Mouse (Mus musculus): ENCODE data around the gene Txnrd2.

The Txnrd2 gene

GRCm38 (mm10) chr16:18394056-18394455, 32.1 kb upstream of the Txnrd2 start:
- no peak for DNase-seq (ENCODE audit: low spot score in 2 of 2)

- no peak for DNase-seq (ENCODE audit: low spot score in 2 of 2)
Observed at GRCm38 (mm10) chr16:18394777-18395619, 31.2 kb upstream of the Txnrd2 start.

DNA sequence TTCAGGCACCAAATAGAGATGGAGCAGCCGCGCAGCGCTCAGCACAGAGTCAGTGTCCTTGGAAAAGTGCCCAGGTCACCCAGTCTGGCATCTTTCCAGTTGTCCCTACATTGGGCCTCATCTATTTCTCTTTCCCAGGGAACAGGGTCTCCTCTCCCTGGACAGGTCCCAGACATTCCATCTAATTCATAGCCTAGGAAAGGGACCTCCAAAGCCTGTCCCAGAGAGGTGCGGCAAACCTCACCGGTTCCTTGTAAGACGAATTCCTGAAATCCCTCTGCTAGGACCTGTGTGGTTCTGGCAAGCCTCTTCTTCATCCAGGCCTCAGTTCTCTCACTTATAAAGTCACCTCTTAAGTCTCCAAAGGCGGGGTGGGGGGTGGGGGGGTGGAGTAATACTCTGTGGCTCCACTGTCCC, 30.6 kb upstream of the Txnrd2 start:
- DNase-seq (ENCODE audit: low spot score in 2 of 2), result no peak

- DNase-seq (ENCODE audit: low spot score in 2 of 2), result no peak
Observed at GRCm38 (mm10) chr16:18396201-18396600, 30.0 kb upstream of the Txnrd2 start.

GRCm38 (mm10) chr16:18396791-18397621, 29.2 kb upstream of the Txnrd2 start:
- no peak for DNase-seq (ENCODE audit: low spot score in 2 of 2)

DNA sequence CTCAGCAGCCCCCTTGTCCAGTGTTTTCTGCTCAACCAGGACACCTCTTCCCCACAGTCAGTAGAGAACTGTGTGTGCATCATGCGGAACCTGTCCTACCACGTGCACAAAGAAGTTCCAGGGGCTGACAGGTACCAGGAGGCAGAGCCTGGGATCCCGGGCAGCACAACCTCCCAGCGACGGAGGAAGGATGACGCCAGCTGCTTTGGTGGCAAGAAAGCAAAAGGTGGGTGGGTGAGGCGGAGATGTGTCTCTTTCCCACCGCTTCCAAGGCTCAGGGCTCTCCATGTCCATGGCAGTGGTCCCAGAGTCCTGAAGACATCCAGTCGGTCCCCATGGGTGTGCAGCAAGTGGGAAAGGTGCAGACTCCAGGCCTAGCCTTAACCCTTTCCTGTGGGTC, 26.2 kb upstream of the Txnrd2 start:
- DNase-seq (ENCODE audit: low spot score in 2 of 2), result no peak

- no peak for DNase-seq (ENCODE audit: low spot score in 2 of 2)
Observed at GRCm38 (mm10) chr16:18400472-18401216, 25.5 kb upstream of the Txnrd2 start.

- no peak for DNase-seq (ENCODE audit: low spot score in 2 of 2)
Observed at GRCm38 (mm10) chr16:18403285-18403684, 22.9 kb upstream of the Txnrd2 start.

DNA sequence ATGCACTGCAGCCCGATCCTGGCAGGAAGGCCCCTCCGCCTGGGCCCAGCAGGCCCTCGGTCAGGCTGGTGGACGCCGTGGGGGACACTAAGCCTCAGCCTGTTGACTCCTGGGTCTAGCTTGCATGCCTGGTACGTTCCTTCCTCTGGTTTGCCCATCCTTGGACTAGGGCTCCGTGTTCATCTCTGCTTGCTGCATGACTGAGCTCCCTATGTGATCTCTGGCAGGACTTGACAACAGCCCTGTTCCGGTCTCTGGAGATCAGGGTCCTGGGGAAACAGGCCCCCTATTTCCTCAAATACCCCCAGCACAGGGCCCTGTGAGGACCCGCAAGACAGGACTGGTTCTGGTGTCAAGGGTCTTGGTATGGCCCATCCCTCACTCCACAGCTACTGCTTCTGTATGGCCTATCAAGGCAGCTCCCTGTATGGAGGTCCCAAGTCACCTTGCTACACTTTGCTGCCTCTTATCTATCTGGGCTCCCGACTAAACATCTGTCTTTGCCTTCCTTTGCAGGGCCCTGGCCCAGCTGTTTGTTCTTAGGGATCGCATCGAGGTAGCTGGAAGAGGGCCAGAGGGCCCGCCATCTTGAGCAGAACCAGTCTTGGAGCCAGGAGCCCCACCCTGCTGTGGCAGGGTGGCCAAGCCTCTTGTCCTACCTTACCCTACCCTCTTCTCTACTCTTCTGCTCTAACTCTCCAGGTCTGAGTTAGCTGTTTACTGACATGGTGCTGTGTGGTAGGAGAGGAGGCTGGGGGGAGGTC, 20.9 kb upstream of the Txnrd2 start:
- no peak for DNase-seq (ENCODE audit: low spot score in 2 of 2)

DNA sequence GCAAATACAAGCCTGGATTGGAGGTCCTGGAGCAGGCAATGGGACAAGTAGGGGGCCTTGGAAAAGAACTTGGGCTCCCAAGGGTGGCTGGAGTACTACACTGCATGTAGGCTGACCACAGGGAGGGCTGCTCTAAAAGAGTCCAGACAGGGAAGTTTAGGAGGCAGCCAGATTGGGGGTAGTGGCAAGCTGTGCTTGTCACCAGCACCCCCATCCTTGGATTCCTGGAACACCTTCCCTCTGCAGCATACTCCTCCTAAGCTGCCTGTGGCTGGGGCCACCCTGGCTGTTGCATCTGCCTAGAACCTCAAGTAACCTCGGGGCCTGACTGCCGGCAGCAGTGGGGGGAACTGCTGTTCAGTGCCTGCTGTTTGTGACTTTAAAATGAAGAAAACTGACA, 20.3 kb upstream of the Txnrd2 start:
- DNase-seq (ENCODE audit: low spot score in 2 of 2), result peak in 1 of 2 experiments; percentile 39

- peak; percentile 56 to 59 for DNase-seq (ENCODE audit: low spot score in 2 of 2)
Observed at GRCm38 (mm10) chr16:18406293-18406692, 19.9 kb upstream of the Txnrd2 start.

- no peak for DNase-seq (ENCODE audit: low spot score in 2 of 2)
Observed at GRCm38 (mm10) chr16:18407912-18408311, 18.3 kb upstream of the Txnrd2 start.

- no peak for DNase-seq (ENCODE audit: low spot score in 2 of 2)
Observed at GRCm38 (mm10) chr16:18409776-18410175, 16.4 kb upstream of the Txnrd2 start.

DNA sequence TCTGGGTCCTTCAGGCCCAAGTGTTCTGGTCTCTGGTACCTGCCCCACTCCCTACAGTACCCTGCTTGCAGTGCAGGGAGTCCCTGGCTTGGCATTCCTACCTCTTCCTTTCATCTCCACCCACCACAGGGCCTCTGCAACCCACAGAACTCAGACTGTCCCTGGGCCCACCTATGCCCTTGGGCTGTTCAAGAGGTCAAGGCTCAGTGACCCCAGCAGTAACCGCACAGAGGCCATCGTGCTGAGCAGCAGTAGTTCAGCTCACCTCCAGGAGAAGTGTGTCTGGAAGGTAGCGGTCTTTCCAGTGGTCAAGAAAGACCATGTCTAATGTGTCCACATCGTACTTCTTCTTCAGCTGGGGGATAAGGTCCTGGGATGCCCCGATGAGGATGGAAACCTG, 15.8 kb upstream of the Txnrd2 start:
- DNase-seq (ENCODE audit: low spot score in 2 of 2), result no peak

DNA sequence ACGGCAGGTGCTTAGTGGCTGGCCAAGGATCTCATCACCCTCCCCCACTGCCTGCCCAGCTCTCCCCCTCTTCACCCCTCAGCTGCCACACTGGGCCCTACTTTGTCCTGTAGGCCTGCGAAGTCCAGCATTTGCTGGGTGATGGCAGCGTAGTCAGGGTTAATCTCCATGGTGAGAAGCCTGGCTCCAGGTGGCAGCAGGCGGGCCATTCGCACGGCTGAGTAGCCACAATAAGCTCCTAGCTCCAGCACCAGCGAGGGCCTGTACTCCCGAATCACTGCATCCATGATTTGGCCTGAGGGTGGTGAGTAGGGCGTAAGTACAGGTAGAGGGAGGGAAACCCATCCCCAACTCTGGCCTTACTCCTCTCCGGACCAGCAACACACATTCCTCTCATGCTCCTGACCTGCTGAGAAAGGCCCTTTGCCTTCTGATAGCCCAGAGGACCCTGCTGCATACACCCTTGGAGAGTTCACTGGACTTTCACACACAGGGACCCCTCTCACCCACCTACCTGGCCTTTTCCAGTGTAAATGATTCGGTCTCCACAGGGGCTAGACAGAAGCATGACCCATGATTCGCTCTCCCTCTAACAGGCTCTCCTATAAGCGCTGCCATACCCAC, 15.0 kb upstream of the Txnrd2 start:
- DNase-seq (ENCODE audit: low spot score in 2 of 2), result no peak

DNA sequence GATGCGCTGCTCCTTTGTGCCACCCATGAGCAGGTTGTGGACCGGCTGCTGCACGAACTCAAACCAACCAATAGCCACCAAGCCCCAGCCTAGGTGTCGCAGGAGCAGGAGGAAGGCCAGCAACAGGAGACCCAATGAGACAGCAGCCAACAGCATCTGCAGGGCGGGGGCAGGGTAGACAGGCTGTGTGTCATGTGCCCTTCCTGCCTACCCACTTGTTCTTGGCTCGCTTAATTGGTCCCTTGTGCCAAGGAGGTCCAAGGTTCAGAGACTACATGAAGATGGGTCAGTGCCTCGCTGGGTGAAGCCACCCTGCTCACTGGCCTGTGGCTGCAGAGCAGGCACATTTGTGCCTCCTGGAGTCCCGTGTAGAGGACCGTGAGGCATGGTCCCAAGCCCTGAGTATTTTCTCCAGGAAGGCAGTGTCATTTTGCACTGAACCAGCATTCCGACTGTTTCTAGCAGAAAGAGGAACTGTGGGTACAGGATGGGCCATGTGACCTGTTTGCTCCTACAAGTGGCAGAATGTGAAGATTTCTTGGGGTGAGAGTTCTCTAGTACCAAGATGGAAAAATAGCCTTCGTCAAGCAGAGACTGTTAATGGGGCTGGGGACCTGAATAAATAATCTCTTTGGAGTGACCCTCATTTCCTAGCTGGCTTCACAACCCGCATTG, 14.2 kb upstream of the Txnrd2 start:
- DNase-seq (ENCODE audit: low spot score in 2 of 2), result peak in 1 of 2 experiments; percentile 32

GRCm38 (mm10) chr16:18413032-18413816, 13.0 kb upstream of the Txnrd2 start:
- DNase-seq (ENCODE audit: low spot score in 2 of 2), result no peak

GRCm38 (mm10) chr16:18416094-18416761, 10.0 kb upstream of the Txnrd2 start:
- peak; percentile 71 to 78 for DNase-seq (ENCODE audit: low spot score in 2 of 2)

DNA sequence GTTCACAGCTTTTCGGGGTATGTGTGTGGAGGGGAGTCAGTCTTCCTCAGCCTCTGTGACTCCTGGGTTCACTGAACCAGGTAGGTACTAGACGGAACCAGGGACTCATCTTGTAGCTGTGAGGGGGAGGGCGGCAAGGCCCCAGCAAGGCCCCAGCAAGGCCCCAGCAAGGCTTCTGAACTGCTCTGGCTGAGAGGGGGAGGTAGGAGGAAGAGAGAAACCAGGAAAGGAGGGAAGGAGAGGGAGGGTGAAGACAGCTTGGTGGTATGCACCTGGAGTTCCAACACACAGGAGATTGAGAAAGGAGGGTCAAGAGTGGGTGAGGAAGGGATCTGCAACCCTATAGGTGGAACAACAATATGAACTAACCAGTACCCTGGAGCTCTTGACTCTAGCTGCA, 9.3 kb upstream of the Txnrd2 start:
- no peak for DNase-seq (ENCODE audit: low spot score in 2 of 2)

All from frontal cortex, postnatal 36 days (tissue).